Mouse (Mus musculus) liver, postnatal 0 days (tissue): Measurements from ENCODE around the gene Acoxl.

Source experiments
- CTCF ChIP-seq: sonication (generic); IDR thresholded peaks from 2 replicates; pipeline ENCODE4 v1.5.1; 2016; ENCODE audit warnings: antibody characterized with exemption, low read depth
- EP300 ChIP-seq: IDR thresholded peaks from 2 replicates; pipeline ENCODE4 v1.6.1; 2016; ENCODE audit warnings: antibody characterized with exemption, low read depth, mild to moderate bottlenecking

GRCm38 (mm10) chr2:128069025-128069424 lies 230.3 kb downstream of the Acoxl start:
- TF ChIP-seq CTCF, result no peak
- no peak for TF ChIP-seq EP300
